Comparison of ENCODE assay signal across 37 mouse cellular contexts in the genomic region with DNA sequence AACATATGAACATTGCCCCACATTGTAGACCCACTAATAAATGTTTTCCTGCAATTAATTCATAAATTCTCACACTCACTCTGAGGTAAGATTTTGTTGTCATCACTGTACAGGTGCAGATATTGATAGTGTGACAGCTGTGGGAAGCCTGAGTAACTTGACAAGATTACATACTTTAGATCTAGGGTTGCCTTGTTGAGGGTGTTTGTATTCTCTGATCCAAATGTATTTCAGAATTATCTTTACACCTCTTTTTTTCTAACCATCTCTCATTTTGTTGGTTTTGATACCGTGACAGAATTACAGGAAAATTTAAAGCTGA. TPM values are rescaled to one million over a fixed set of nuclear protein-coding genes. Genes with fewer than 3 reads are reported as not detected.
DNase-seq lines count a peak whose midpoint lies in the region; ATAC-seq and TF ChIP-seq lines count a peak whose summit lies in the region.
"Had no signal": no experiment of that assay in that cellular context is flagged by ENCODE, and none has a peak within 500 bp of the region (broad histone marks: within the 10 kb centered on the region; RNA-seq: fewer than 3 reads in every experiment).

No protein-coding gene starts in this region.

- no peak for TF ChIP-seq CTCF in G1E (IDR thresholded peaks at IDR 0.05; ENCODE audit: low read depth, low read length)
- TF ChIP-seq CTCF in liver, postnatal 0 days (IDR thresholded peaks at IDR 0.05; ENCODE audit: low read depth): no peak

- H3K4me1 ChIP-seq in hindbrain, embryonic 12.5 days: peaks cover 3% of the 10 kb centered on the region
- no peaks in the 10 kb centered on the region for H3K4me1 ChIP-seq in hindbrain, embryonic 11.5 days (replicated peaks; ENCODE audit: control insufficient read depth, insufficient read depth, low read length)
- H3K4me1 ChIP-seq in G1E (ENCODE audit: insufficient read depth, low read depth, low read length): peaks cover 53% of the 10 kb centered on the region
- H3K4me1 ChIP-seq in liver, embryonic 12.5 days: peaks cover 33% of the 10 kb centered on the region
- H3K4me1 ChIP-seq in liver, postnatal 0 days (ENCODE audit: insufficient read depth): no peaks in the 10 kb centered on the region
- H3K4me1 ChIP-seq: kidney, embryonic 15.5 days had no signal

- no peaks in the 10 kb centered on the region for H3K9me3 ChIP-seq in hindbrain, embryonic 12.5 days (replicated peaks)
- no peaks in the 10 kb centered on the region for H3K9me3 ChIP-seq in hindbrain, embryonic 11.5 days (ENCODE audit: control insufficient read depth, low read length)
- no peaks in the 10 kb centered on the region for H3K9me3 ChIP-seq in G1E (replicated peaks)
- H3K9me3 ChIP-seq in liver, embryonic 12.5 days (replicated peaks): no peaks in the 10 kb centered on the region
- no peaks in the 10 kb centered on the region for H3K9me3 ChIP-seq in liver, postnatal 0 days (ENCODE audit: low read length)
- H3K9me3 ChIP-seq: embryonic facial prominence, embryonic 13.5 days; forebrain, embryonic 12.5 days; kidney, embryonic 15.5 days; megakaryocyte, embryonic 14.5 days; midbrain, embryonic 13.5 days had no signal

- H3K9ac ChIP-seq in hindbrain, embryonic 12.5 days: no peak overlapping the region
- H3K9ac ChIP-seq in hindbrain, embryonic 11.5 days (ENCODE audit: low read depth, low read length): no peak overlapping the region
- no peak overlapping the region for H3K9ac ChIP-seq in liver, embryonic 12.5 days
- H3K9ac ChIP-seq in liver, postnatal 0 days (replicated peaks): no peak overlapping the region
- H3K9ac ChIP-seq: embryonic facial prominence, embryonic 13.5 days; forebrain, embryonic 12.5 days; forebrain, postnatal 0 days; hindbrain, embryonic 14.5 days; kidney, embryonic 15.5 days; lung, embryonic 14.5 days; midbrain, embryonic 13.5 days had no signal

- H3K36me3 ChIP-seq in hindbrain, embryonic 12.5 days: no peaks in the 10 kb centered on the region
- no peaks in the 10 kb centered on the region for H3K36me3 ChIP-seq in hindbrain, embryonic 11.5 days (ENCODE audit: control insufficient read depth, insufficient read depth, low read length)
- no peaks in the 10 kb centered on the region for H3K36me3 ChIP-seq in G1E (replicated peaks)
- H3K36me3 ChIP-seq in liver, embryonic 12.5 days: no peaks in the 10 kb centered on the region
- H3K36me3 ChIP-seq in liver, postnatal 0 days (replicated peaks; ENCODE audit: insufficient read depth, low read length): no peaks in the 10 kb centered on the region
- H3K36me3 ChIP-seq: embryonic facial prominence, embryonic 13.5 days; forebrain, embryonic 12.5 days; kidney, embryonic 15.5 days; midbrain, embryonic 13.5 days had no signal

- H3K4me2 ChIP-seq in hindbrain, embryonic 12.5 days (replicated peaks): no peak overlapping the region
- no peak overlapping the region for H3K4me2 ChIP-seq in hindbrain, embryonic 11.5 days (replicated peaks; ENCODE audit: low read depth, low read length)
- H3K4me2 ChIP-seq in liver, embryonic 12.5 days: peak overlapping the region; percentile 46; the same call in 1 of the 2 replicates
- H3K4me2 ChIP-seq in liver, postnatal 0 days (ENCODE audit: low read depth, low read length): no peak overlapping the region
- H3K4me2 ChIP-seq: embryonic facial prominence, embryonic 13.5 days; forebrain, embryonic 12.5 days; hindbrain, embryonic 14.5 days; kidney, embryonic 15.5 days; lung, embryonic 14.5 days; midbrain, embryonic 13.5 days had no signal

- WGBS in hindbrain, embryonic 12.5 days: 95% methylated on average over 1 of the region's 1 CpGs
- 95% methylated on average over 1 of the region's 1 CpGs for WGBS in hindbrain, embryonic 11.5 days
- 54% methylated on average over 1 of the region's 1 CpGs for WGBS in liver, embryonic 12.5 days (ENCODE audit: insufficient replicate concordance)
- 69% methylated on average over 1 of the region's 1 CpGs for WGBS in liver, postnatal 0 days (ENCODE audit: insufficient replicate concordance)

- no peak for ATAC-seq in hindbrain, embryonic 12.5 days (ENCODE audit: low FRiP score)
- no peak for ATAC-seq in hindbrain, embryonic 11.5 days (ENCODE audit: low FRiP score)
- ATAC-seq in G1E (ENCODE audit: extremely low read depth, insufficient number of reproducible peaks, low FRiP score, poor library complexity, severe bottlenecking): peak; percentile 42
- ATAC-seq in liver, embryonic 12.5 days: peak; percentile 89
- peak; percentile 92 for ATAC-seq in liver, postnatal 0 days
- ATAC-seq: forebrain, postnatal 0 days; inflammation-experienced regulatory T-cells, adult 6 months; Patski had no signal

- H3K27me3 ChIP-seq in hindbrain, embryonic 12.5 days: no peaks in the 10 kb centered on the region
- no peaks in the 10 kb centered on the region for H3K27me3 ChIP-seq in hindbrain, embryonic 11.5 days (ENCODE audit: control insufficient read depth, insufficient read depth, low read length)
- no peaks in the 10 kb centered on the region for H3K27me3 ChIP-seq in G1E (ENCODE audit: insufficient read depth, low read length)
- H3K27me3 ChIP-seq in liver, embryonic 12.5 days (replicated peaks): no peaks in the 10 kb centered on the region
- no peaks in the 10 kb centered on the region for H3K27me3 ChIP-seq in liver, postnatal 0 days (ENCODE audit: insufficient read depth, low read length)
- H3K27me3 ChIP-seq: CH12.LX; embryonic facial prominence, embryonic 13.5 days; megakaryocyte, embryonic 14.5 days; Patski had no signal

- no peak for DNase-seq in hindbrain, embryonic 11.5 days (ENCODE audit: low spot score)
- no peak for DNase-seq in G1E (ENCODE audit: low spot score)
- no peak for DNase-seq in liver, postnatal 0 days
- no peak for DNase-seq in gastrocnemius, postnatal 4 days (ENCODE audit: low spot score in 2 of 2)
- DNase-seq in left cerebral cortex, adult 9 months (ENCODE audit: low spot score in 2 of 2): no peak
- DNase-seq in thymus, postnatal 0 days (ENCODE audit: low spot score): no peak
- DNase-seq: adrenal gland, postnatal 10 days; cerebellum, adult 11-12 months; cerebellum, postnatal 10 days; forebrain, postnatal 0 days; gastrocnemius, postnatal 10 days; heart, postnatal 14 days; kidney, adult 11 months; kidney, postnatal 25 days; left cerebral cortex, postnatal 4 days; lung, embryonic 14.5 days; lung, postnatal 14 days; right cerebral cortex, adult 18-20 months; spleen, adult 18-20 months; thymus, adult 18-20 months; thymus, postnatal 36 days had no signal

- peak overlapping the region; percentile 32; the same call in 1 of the 2 replicates for H3K27ac ChIP-seq in hindbrain, embryonic 12.5 days
- no peak overlapping the region for H3K27ac ChIP-seq in hindbrain, embryonic 11.5 days (ENCODE audit: low read depth, low read length)
- 0 out of 2 replicates have a peak overlapping the region, but pooled peaks have one; percentile 20 for H3K27ac ChIP-seq in liver, embryonic 12.5 days
- H3K27ac ChIP-seq in liver, postnatal 0 days (ENCODE audit: low read depth): no peak overlapping the region
- H3K27ac ChIP-seq: embryonic facial prominence, embryonic 13.5 days; forebrain, embryonic 12.5 days; kidney, embryonic 15.5 days; layer of hippocampus, adult 2 months; left cerebral cortex, adult 2 months had no signal

- no peak overlapping the region for H3K4me3 ChIP-seq in hindbrain, embryonic 12.5 days
- H3K4me3 ChIP-seq in hindbrain, embryonic 11.5 days (ENCODE audit: low read depth, low read length): no peak overlapping the region
- no peak overlapping the region for H3K4me3 ChIP-seq in G1E (ENCODE audit: low read depth, low read length)
- H3K4me3 ChIP-seq in liver, embryonic 12.5 days: no peak overlapping the region
- H3K4me3 ChIP-seq in liver, postnatal 0 days (ENCODE audit: low read depth, low read length): no peak overlapping the region
- H3K4me3 ChIP-seq: embryonic facial prominence, embryonic 13.5 days; erythroblast, embryonic 14.5 days; forebrain, embryonic 12.5 days; kidney, embryonic 15.5 days; layer of hippocampus, adult 2 months; left cerebral cortex, adult 2 months; megakaryocyte, embryonic 14.5 days; midbrain, embryonic 13.5 days had no signal

- peak; percentile 79 for TF ChIP-seq EP300 in liver, postnatal 0 days (IDR thresholded peaks at IDR 0.05; ENCODE audit: low read depth)

RNA-seq across cellular contexts. Expression of gene Mab21l2, which starts 12.6 kb away (rescaled TPM):
- 222 and 302 TPM in 2 replicates for polyA plus RNA-seq in hindbrain, embryonic 12.5 days (2016; fragmentation: Nextera tagmentation; extraction: Ambion mirVana)
- 151 and 155 TPM in 2 replicates for polyA plus RNA-seq in hindbrain, embryonic 11.5 days (2014; fragmentation: Nextera tagmentation; extraction: Ambion mirVana)
- 1.3 and 1.7 TPM in 2 replicates for total RNA-seq in G1E (2014; fragmentation: Nextera tagmentation)
- total RNA-seq in G1E (2017): 0.05 and 0.12 TPM in 2 replicates
- 0.33 and 0.43 TPM in 2 replicates for polyA plus RNA-seq in G1E (2012)
- 2.0 and 2.9 TPM in 2 replicates for polyA plus RNA-seq in liver, embryonic 12.5 days (2016; fragmentation: Nextera tagmentation; extraction: Ambion mirVana)
- polyA plus RNA-seq in liver, postnatal 0 days (2015; fragmentation: Nextera tagmentation; extraction: Ambion mirVana): 0.26 and 0.28 TPM in 2 replicates
- total RNA-seq in gastrocnemius, postnatal 4 days (2021): 1 to 10 TPM in 1 of 2 experiments, under 1 TPM in 1; 0.74 to 1.9 TPM
- polyA plus RNA-seq in thymus, postnatal 0 days (2015; fragmentation: Nextera tagmentation; extraction: Ambion mirVana): 0.23 and 0.39 TPM in 2 replicates
- total RNA-seq: common myeloid progenitor, adult 5-6 weeks; granulocyte monocyte progenitor cell, adult 5-6 weeks; layer of hippocampus, adult 2 months had no signal
- polyA plus RNA-seq: erythroblast, embryonic 14.5 days; Patski had no signal

Comparison
In these comparisons a context has a peak if more than half of its experiments do, and no peak if none do; other contexts are left out.
1. H3K27ac ChIP-seq: peak in hindbrain, embryonic 12.5 days (single experiment) and liver, embryonic 12.5 days (single experiment); none in hindbrain, embryonic 11.5 days (single experiment) and liver, postnatal 0 days (single experiment).
2. ATAC-seq: peak in G1E (single experiment), liver, embryonic 12.5 days (single experiment) and liver, postnatal 0 days (single experiment); none in hindbrain, embryonic 12.5 days (single experiment) and hindbrain, embryonic 11.5 days (single experiment).
3. RNA of gene Mab21l2, which starts 12.6 kb away (polyA plus RNA-seq): 222 to 302 TPM in hindbrain, embryonic 12.5 days and 151 to 155 TPM in hindbrain, embryonic 11.5 days; 2.0 to 2.9 TPM in liver, embryonic 12.5 days, 0.23 to 0.39 TPM in thymus, postnatal 0 days, 0.33 to 0.43 TPM in G1E and 0.26 to 0.28 TPM in liver, postnatal 0 days; every median in the first group is over 10 times any median in the second.